Mouse (Mus musculus): ENCODE measurements around the gene Cdc7. TPM values are rescaled to one million over a fixed set of nuclear protein-coding genes. Genes with fewer than 3 reads are reported as not detected.

The Cdc7 gene
- total RNA-seq, 2 experiments from 2014 or later = 3.1 to 4.6 TPM

- intact Hi-C loops (cut with DNase I) = loop anchor here (1.0 to 10.0 kb wide), 4 partner anchors 130 to 330 kb away; no protein-coding TSS in a partner anchor
- DNase-seq = peak; percentile 71 to 78
Observed at GRCm38 (mm10) chr5:106990639-106991299, 26.6 kb downstream of the Cdc7 start.

DNA sequence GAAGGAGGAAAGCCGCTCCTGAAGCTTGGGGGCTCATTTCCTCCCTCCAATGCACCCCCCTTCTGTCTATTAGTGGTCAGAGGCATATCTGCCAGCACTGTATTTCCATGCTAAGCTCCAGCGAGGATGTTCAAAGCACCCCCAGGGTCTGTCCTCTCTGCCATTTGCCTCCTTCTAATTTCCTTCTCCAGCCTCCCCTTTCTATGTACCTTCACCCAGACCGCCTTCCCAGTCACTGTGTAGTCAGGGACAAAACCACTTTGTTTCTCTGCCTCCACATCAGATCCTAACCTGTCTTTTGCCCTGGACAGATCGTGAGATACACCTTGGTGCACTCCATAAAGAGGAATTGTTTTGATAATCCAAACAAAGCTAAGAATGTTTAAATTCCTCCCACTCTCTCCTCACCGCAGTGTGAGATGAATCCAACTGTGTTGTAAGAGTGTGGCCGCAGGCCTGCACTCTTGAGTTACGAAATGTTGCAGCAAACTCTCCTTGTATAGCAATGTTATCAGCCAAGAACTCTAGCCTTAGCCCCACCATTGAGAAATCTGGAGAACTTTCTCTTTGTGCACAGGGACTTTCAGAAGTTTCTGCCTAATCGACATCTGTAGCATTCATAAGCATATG is 27.3 kb downstream of the Cdc7 start:
- intact Hi-C loops (cut with DNase I) = loop anchor here (2.0 to 10.0 kb wide), 3 partner anchors 131 to 156 kb away; no protein-coding TSS in a partner anchor
- DNase-seq = peak in 1 of 2 experiments; percentile 33

DNA sequence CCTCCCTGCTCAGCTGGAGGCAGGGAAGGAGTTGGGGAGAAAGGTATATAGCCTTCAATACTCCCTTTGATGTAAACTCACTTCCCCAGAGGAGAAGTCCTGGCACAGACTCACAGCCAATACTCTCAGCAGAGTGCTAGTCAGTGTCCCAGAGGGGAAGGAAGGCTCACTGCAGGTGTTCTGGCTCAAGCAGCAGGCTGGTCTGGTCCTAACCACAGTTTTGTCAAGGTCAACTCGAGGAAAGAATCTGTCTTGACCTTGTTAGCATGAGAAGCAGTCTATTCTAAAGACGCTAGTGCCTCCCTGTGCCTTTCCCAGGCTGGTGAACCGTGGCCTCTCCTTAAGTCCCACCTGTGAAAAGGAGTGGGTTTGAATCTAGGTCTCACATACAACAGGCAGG is 30.6 kb downstream of the Cdc7 start:
- intact Hi-C loops (cut with DNase I) = loop anchor here (5.0 to 10.0 kb wide), 3 partner anchors 130 to 238 kb away; no protein-coding TSS in a partner anchor
- no peak for DNase-seq

DNA sequence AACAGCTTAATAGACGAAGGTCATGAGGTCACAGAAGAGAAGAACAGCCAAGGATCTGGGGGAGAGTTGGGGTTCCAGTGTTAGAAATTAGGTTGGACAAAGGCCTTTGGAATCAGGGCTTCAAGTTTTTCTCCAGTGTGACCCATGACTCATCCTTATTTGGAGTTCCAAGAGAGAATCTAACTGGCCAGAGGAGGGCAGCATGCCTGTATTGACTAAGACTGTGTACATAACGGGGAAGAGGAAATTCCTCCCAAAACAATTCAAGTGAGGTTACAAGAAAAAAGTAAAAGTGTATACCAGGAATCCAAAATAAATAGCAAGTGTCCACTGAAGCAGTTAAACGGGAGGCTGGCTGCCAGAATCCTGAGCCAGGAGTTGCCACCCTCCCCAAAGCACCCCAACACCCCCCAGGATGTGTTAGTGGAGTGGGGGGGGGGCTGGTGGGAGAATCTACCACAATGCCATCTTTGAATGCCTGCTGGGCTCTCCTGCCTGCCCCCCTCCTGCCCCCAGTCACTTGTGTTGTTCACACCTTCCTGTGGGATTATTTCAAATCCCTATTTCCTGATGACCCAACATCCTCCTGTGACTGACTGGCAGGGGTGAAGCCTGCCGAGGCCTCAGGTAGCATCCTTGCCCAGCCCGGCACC is 31.9 kb downstream of the Cdc7 start:
- intact Hi-C loops (cut with DNase I) = loop anchor here (2.0 to 10.0 kb wide), 3 partner anchors 129 to 293 kb away; partner anchors contain the start of gene Tgfbr3
- peak; percentile 84 for DNase-seq

- no peak for DNase-seq
- intact Hi-C loops (cut with DNase I) = loop anchor here (2.0 to 10.0 kb wide), 3 partner anchors 128 to 292 kb away; partner anchors contain the start of gene Tgfbr3
Observed at GRCm38 (mm10) chr5:106996539-106997244, 32.6 kb downstream of the Cdc7 start.

DNA sequence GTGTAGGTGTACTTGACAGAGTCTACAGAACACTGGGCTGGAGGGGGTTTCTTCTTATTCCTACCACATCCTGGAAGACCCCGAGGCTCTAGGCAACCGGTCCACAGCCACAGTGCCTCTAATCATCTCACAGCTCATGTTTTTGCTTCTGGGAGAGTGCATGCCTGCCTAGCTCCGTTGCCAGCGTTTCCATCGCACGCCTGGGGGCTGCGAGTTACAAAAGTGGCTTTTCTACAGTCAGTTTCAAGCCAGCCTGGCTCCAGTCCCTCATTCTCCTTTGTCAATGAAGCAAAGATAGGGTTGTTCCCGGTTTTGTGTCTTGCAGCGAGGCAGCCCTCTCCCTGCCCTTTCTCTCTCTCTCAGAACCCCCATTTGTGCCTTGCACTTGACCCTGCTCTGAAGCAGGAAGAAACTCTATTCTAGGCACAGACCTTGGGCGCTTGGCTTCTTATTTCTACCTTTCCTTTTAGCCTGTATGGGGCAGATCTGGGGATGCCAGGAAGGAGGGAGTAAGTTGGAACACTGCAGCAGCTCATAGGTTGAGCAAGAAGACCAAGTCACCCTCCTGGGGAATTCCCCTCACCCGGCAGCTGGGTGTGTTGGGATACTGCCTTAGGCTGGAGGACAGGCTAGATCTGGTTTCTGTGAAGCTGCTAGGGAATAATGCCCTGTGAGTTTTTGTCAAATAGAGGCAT is 37.4 kb downstream of the Cdc7 start:
- intact Hi-C loops (cut with DNase I) = no loop called here
- no peak for DNase-seq

- intact Hi-C loops (cut with DNase I) = no loop called here
- no peak for DNase-seq
Observed at GRCm38 (mm10) chr5:107002091-107002416, 37.9 kb downstream of the Cdc7 start.

GRCm38 (mm10) chr5:107009721-107010120 is 45.6 kb downstream of the Cdc7 start:
- intact Hi-C loops (cut with DNase I) = loop anchor here (5.0 kb wide), 1 partner anchor 278 kb away; the partner anchor contains the start of gene Tgfbr3
- no peak for DNase-seq

DNA sequence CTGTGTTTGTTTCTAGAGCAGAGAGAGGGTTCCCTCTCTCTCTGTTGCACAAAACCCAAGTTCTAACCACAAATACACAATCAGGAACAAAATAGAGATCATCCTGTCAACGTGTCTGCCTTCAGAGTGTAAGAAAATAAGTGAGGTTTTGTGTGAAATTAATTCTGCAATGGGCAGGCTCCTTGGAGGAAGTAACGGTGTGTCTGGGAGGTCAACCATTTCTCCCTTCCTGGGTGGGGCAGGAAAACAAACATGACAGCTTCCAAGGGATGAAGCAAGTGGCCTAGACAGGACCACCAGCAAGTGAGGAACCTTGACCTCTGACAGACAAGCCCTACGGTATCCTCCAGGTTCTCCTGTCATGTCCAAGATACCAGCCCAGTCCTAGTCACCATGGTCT is 46.2 kb downstream of the Cdc7 start:
- DNase-seq = no peak
- intact Hi-C loops (cut with DNase I) = loop anchor here (5.0 kb wide), 1 partner anchor 277 kb away; the partner anchor contains the start of gene Tgfbr3

DNA sequence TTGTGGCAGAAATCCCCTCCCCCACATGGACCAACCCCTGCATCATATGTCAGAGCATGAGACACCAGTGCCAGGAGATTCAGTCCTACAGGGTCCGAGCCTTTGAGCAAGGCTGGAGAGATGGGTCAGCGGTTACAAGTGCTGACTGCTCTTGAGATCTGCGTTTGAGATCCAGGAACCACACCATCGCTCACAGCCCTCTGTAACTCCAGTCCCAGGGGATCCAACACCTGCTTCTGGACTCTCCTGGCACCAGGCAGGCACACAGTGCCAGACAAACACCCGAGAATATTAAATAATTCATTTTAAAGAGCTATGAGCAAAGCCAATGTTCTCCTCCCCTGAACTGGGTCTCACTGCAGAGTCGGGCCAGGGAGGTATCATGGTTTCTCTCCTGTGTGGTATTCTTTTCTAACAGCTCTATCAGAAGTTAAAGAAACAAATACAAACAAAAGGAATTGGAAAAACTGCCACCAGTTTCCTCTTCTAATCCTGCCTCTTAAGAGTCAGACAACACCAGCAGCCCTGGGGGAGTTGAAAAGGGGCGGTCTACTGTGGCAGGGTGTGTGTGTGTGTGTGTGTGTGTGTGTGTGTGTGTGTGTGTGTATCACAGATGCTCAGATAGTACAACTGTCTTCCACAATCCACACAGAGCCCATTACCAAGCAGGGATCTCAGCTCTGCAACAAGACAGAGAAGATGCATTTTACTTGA is 47.4 kb downstream of the Cdc7 start:
- intact Hi-C loops (cut with DNase I) = loop anchor here (5.0 kb wide), 1 partner anchor 276 kb away; the partner anchor contains the start of gene Tgfbr3
- no peak for DNase-seq

DNA sequence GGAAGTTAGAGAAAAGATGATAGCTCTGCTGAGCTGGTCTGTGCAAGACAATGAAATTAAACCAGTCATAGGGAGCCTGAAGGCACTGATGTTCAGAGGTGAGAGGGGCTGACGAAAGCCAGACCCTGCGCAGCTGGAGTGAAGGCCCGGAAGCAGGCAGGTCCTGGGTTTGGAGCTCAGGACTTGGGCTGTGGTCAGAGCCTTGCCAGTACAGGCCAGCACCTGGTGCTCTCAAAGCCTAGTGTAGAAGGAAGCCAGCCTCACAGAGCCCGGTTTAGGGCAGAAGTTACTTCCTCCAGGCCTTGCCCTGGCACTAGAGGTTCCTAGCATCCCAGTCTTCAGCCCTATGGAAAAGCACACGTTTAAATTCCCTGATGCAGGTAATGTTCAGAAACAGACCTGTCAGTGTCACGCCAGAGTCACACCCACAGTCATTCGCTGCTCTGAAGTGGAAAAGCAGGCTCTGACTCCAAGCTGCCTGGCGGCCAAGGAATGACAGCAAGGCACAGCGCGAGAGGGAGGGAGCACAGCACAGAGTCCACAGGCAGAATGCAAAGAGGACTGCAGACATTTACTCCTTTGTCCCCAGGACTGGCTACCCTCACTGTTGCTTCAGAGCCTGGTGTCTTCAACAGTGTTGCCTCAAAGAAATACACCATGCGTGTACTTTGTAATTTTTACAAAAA is 48.1 kb downstream of the Cdc7 start:
- no peak for DNase-seq
- intact Hi-C loops (cut with DNase I) = loop anchor here (5.0 kb wide), 1 partner anchor 275 kb away; the partner anchor contains the start of gene Tgfbr3

GRCm38 (mm10) chr5:107013393-107013792 is 49.3 kb downstream of the Cdc7 start:
- no peak for DNase-seq

DNA sequence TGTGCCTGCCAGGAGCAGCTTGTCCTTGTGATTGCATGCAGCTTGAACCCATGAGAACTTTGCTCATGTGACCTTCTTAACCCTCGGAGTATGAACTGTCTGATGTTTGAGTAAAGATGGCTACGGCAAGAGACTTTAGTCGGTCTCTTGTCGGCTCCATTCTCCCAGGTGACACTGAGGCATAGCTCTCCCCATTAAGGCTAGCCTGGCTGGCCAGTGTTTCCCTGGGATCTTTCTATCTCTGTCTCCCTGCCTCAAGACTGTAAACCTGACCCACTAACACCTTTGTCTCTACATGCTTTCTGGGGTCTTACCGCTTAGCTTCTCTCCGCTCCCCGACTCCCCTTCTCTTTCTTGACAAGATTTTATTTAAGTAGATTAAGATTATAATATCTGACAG is 50.0 kb downstream of the Cdc7 start:
- no peak for DNase-seq
- intact Hi-C loops (cut with DNase I) = loop anchor here (5.0 kb wide), 1 partner anchor 273 kb away; the partner anchor contains the start of gene Tgfbr3

More at GRCm38 (mm10) chr5:107013393-107013792, 49.3 kb downstream of the Cdc7 start:
- intact Hi-C loops (cut with DNase I) = loop anchor here (5.0 kb wide), 1 partner anchor 274 kb away; the partner anchor contains the start of gene Tgfbr3

GRCm38 (mm10) chr5:107015046-107015421 is 50.9 kb downstream of the Cdc7 start:
- intact Hi-C loops (cut with DNase I) = no loop called here
- no peak for DNase-seq

DNA sequence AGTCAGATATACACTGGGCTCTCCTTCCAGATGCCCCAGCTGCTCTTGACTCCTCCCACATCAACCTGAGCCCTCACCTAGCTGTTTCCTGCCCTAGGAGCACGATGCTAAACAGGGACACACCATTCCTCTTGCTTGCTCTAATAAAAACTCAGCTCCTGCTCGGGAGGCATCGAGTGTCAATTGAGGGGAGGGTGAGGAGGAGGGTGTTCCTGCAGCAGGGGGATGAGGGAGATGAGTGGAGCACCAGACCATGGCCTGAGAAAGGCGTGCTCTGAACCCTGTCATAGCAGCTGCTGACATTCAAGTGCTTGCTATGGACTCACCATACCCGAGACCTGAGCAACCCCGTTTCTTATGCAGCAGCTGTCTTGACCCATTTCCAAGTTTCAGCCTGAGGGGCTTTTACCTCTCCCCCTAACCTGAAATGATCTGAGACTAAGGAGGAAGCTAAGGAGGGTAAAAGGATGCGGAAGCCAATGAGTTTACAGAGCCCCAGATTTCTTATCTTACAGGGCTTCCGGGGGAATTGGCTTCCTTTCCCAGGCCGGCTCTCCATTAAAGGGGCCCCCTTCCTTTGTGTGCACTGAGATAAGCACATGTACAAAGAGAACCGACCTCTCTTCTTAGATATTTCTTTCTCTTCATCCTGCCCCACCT is 51.4 kb downstream of the Cdc7 start:
- no peak for DNase-seq
- intact Hi-C loops (cut with DNase I) = no loop called here

- DNase-seq = no peak
- intact Hi-C loops (cut with DNase I) = no loop called here
Observed at GRCm38 (mm10) chr5:107016538-107016937, 52.4 kb downstream of the Cdc7 start.

DNA sequence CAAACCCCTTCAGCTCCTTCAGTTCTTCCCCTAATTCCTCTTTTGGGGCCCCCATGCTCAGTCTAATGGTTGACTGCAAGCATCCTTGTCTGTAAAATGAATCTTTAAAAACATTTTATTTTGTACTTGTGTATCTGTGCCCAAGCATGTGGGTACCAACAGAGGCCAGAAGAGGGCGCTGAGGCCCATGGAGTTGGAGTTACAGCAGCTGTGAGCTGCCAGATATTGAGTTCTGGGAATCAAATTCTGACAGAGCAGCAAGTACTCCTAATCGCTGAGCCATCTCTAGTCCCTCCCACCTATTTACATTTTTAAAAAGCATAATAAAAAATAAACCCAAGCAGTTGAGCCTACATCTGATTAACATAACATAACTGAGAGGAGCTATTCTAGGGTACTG is 53.4 kb downstream of the Cdc7 start:
- intact Hi-C loops (cut with DNase I) = no loop called here
- no peak for DNase-seq

- intact Hi-C loops (cut with DNase I) = no loop called here
Observed at GRCm38 (mm10) chr5:107019057-107019456, 54.9 kb downstream of the Cdc7 start.

More at GRCm38 (mm10) chr5:107019057-107019456, 54.9 kb downstream of the Cdc7 start:
- no peak for DNase-seq
